ENCODE assay signal across 9 mouse cellular contexts in the genomic region with DNA sequence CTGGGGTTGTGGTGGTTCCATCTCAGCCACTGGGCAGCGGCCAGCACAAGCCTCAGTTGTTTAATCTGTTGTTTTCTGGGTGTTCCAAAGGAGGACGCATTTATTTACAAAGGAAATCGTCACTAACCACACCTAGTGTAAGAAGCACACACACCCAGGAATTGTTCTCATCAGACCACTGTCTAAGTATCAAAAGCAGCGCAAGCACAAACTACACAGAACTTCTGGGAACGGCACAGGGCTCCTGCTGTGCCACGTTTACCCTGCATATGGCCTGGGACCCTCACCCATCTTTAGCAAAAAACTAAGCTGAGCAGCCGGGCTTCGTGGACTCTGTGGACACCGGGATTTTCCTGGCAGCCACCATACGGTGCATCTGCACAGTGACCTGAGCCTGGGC. TPM values are rescaled to one million over a fixed set of nuclear protein-coding genes. Genes with fewer than 3 reads are reported as not detected.
A peak's percentile ranks its signal among the peaks of the same experiment; 100 is the strongest.
DNase-seq lines count a peak whose midpoint lies in the region; ATAC-seq and TF ChIP-seq lines count a peak whose summit lies in the region.
"Had no signal": no experiment of that assay in that cellular context is flagged by ENCODE, and none has a peak within 500 bp of the region (broad histone marks: within the 10 kb centered on the region; RNA-seq: fewer than 3 reads in every experiment).

No protein-coding gene starts in this region.

- peak; percentile 35 to 51 for DNase-seq in heart, adult 2 months
- no peak for DNase-seq in heart, postnatal 14 days
- no peak for DNase-seq in liver, postnatal 0 days
- no peak for DNase-seq in liver, embryonic 11.5 days (ENCODE audit: low spot score)
- no peak for DNase-seq in hindbrain, postnatal 0 days (ENCODE audit: low spot score)
- no peak for DNase-seq in frontal cortex, postnatal 14 days (ENCODE audit: low spot score in 2 of 2)
- DNase-seq: right cerebral cortex, adult 18-20 months had no signal

- H3K79me2 ChIP-seq in heart, adult 2 months (replicated peaks; ENCODE audit: control insufficient read depth, insufficient read depth, low read length): peaks cover 12% of the 10 kb centered on the region

- peaks cover 41% of the 10 kb centered on the region for H3K4me1 ChIP-seq in heart, adult 2 months (ENCODE audit: control insufficient read depth, insufficient read depth, low read length)
- peaks cover 53% of the 10 kb centered on the region for H3K4me1 ChIP-seq in liver, postnatal 0 days (ENCODE audit: insufficient read depth)
- H3K4me1 ChIP-seq in liver, embryonic 11.5 days (replicated peaks; ENCODE audit: control insufficient read depth, insufficient read depth, low read length): peaks cover 52% of the 10 kb centered on the region
- no peaks in the 10 kb centered on the region for H3K4me1 ChIP-seq in hindbrain, postnatal 0 days (ENCODE audit: insufficient read depth, low read length)
- peaks cover 6% of the 10 kb centered on the region; the same call in 1 of the 2 replicates for H3K4me1 ChIP-seq in olfactory bulb, adult 2 months (ENCODE audit: control insufficient read depth, insufficient read depth, low read length)

- TF ChIP-seq POLR2A in heart, adult 2 months (IDR thresholded peaks at IDR 0.05; ENCODE audit: insufficient read depth, low read depth, low read length): peak; percentile 65
- no peak for TF ChIP-seq POLR2A in olfactory bulb, adult 2 months (IDR thresholded peaks at IDR 0.05; ENCODE audit: insufficient read depth, low read depth, low read length)

- WGBS in heart, adult 2 months: 49% methylated on average over 10 of the region's 10 CpGs
- WGBS in liver, postnatal 0 days (ENCODE audit: insufficient replicate concordance): 56% methylated on average over 10 of the region's 10 CpGs
- 74% methylated on average over 10 of the region's 10 CpGs for WGBS in liver, embryonic 11.5 days
- 69% methylated on average over 10 of the region's 10 CpGs for WGBS in hindbrain, postnatal 0 days
- 76% methylated on average over 10 of the region's 10 CpGs for WGBS in olfactory bulb, adult 2 months

- no peaks in the 10 kb centered on the region for H3K36me3 ChIP-seq in heart, adult 2 months (ENCODE audit: control insufficient read depth, insufficient read depth, low read length)
- H3K36me3 ChIP-seq in liver, postnatal 0 days (replicated peaks; ENCODE audit: insufficient read depth, low read length): no peaks in the 10 kb centered on the region; the same call in 1 of the 2 replicates
- H3K36me3 ChIP-seq in liver, embryonic 11.5 days (ENCODE audit: control insufficient read depth, insufficient read depth, low read length): peaks cover 5% of the 10 kb centered on the region
- H3K36me3 ChIP-seq in hindbrain, postnatal 0 days (ENCODE audit: insufficient read depth, low read length): no peaks in the 10 kb centered on the region

- no peaks in the 10 kb centered on the region for H3K27me3 ChIP-seq in heart, adult 2 months (ENCODE audit: control insufficient read depth, insufficient read depth, low read length)
- no peaks in the 10 kb centered on the region for H3K27me3 ChIP-seq in liver, postnatal 0 days (ENCODE audit: insufficient read depth, low read length)
- H3K27me3 ChIP-seq in liver, embryonic 11.5 days (replicated peaks; ENCODE audit: control insufficient read depth, insufficient read depth, low read length): no peaks in the 10 kb centered on the region
- H3K27me3 ChIP-seq in hindbrain, postnatal 0 days (ENCODE audit: insufficient read depth, low read length): no peaks in the 10 kb centered on the region

- intact Hi-C loops in heart, adult 2 months (cut with DNase I): loop anchor here (2.0 kb wide), 2 partner anchors 16 to 28 kb away; no protein-coding TSS in a partner anchor
- intact Hi-C loops in heart, postnatal 14 days (cut with DNase I): loop anchor here (2.0 kb wide), 1 partner anchor 16 kb away; no protein-coding TSS in a partner anchor

- TF ChIP-seq CTCF in heart, adult 2 months (IDR thresholded peaks at IDR 0.05): no peak
- TF ChIP-seq CTCF in liver, postnatal 0 days (IDR thresholded peaks at IDR 0.05; ENCODE audit: low read depth): no peak
- no peak for TF ChIP-seq CTCF in hindbrain, postnatal 0 days (IDR thresholded peaks at IDR 0.05; ENCODE audit: low read depth)
- TF ChIP-seq CTCF in olfactory bulb, adult 2 months (IDR thresholded peaks at IDR 0.05; ENCODE audit: insufficient read depth, low read depth, low read length): no peak

- peak overlapping the region; percentile 30 for H3K4me3 ChIP-seq in heart, adult 2 months
- no peak overlapping the region for H3K4me3 ChIP-seq in liver, postnatal 0 days (ENCODE audit: low read depth, low read length)
- H3K4me3 ChIP-seq in liver, embryonic 11.5 days (ENCODE audit: low read depth, low read length): no peak overlapping the region
- no peak overlapping the region for H3K4me3 ChIP-seq in hindbrain, postnatal 0 days (ENCODE audit: low read length)
- H3K4me3 ChIP-seq in olfactory bulb, adult 2 months (ENCODE audit: insufficient read depth, low read depth, low read length): no peak overlapping the region

- peak overlapping the region; percentile 19; the same call in 1 of the 2 replicates for H3K9ac ChIP-seq in heart, adult 2 months (ENCODE audit: low read depth, low read length)
- H3K9ac ChIP-seq in liver, postnatal 0 days (replicated peaks): no peak overlapping the region
- no peak overlapping the region for H3K9ac ChIP-seq in liver, embryonic 11.5 days (ENCODE audit: low read depth, low read length)
- no peak overlapping the region for H3K9ac ChIP-seq in hindbrain, postnatal 0 days (replicated peaks; ENCODE audit: low read length)

- no peak for ATAC-seq in liver, postnatal 0 days
- ATAC-seq in liver, embryonic 11.5 days (replicated peaks; ENCODE audit: low FRiP score): no peak
- no peak for ATAC-seq in hindbrain, postnatal 0 days
- no peak for ATAC-seq in frontal cortex, adult (ENCODE audit: low TSS enrichment)

- H3K27ac ChIP-seq in heart, adult 2 months: peak overlapping the region; percentile 89
- H3K27ac ChIP-seq in liver, postnatal 0 days (ENCODE audit: low read depth): 0 out of 2 replicates have a peak overlapping the region, but pooled peaks have one; percentile 4
- no peak overlapping the region for H3K27ac ChIP-seq in liver, embryonic 11.5 days (ENCODE audit: low read depth, low read length)
- 0 out of 2 replicates have a peak overlapping the region, but pooled peaks have one; percentile 4 for H3K27ac ChIP-seq in hindbrain, postnatal 0 days
- H3K27ac ChIP-seq in olfactory bulb, adult 2 months (ENCODE audit: insufficient read depth, low read depth, low read length): 0 out of 2 replicates have a peak overlapping the region, but pooled peaks have one; percentile 8

- no peak overlapping the region for H3K4me2 ChIP-seq in liver, postnatal 0 days (ENCODE audit: low read depth, low read length)
- H3K4me2 ChIP-seq in liver, embryonic 11.5 days: no peak overlapping the region
- no peak overlapping the region for H3K4me2 ChIP-seq in hindbrain, postnatal 0 days (ENCODE audit: low read depth, low read length)

- no peak for TF ChIP-seq EP300 in heart, adult 2 months (IDR thresholded peaks at IDR 0.05; ENCODE audit: insufficient read depth, low read depth, low read length)
- TF ChIP-seq EP300 in liver, postnatal 0 days (IDR thresholded peaks at IDR 0.05; ENCODE audit: low read depth): no peak

- no peaks in the 10 kb centered on the region for H3K9me3 ChIP-seq in liver, postnatal 0 days (ENCODE audit: low read length)
- H3K9me3 ChIP-seq in liver, embryonic 11.5 days (ENCODE audit: control insufficient read depth, low read length): 0 out of 2 replicates have a peak, but pooled peaks cover 5% of the 10 kb centered on the region
- 0 out of 2 replicates have a peak, but pooled peaks cover 2% of the 10 kb centered on the region for H3K9me3 ChIP-seq in hindbrain, postnatal 0 days (ENCODE audit: low read length)

RNA-seq across cellular contexts. Expression of a gene that starts 17.8 kb away (rescaled TPM):
- total RNA-seq in heart, adult 2 months (2021): 10 to 100 TPM; 52.2 to 56.5 TPM
- polyA plus RNA-seq in heart, adult 2 months (2012; rRNA removed): 35.0 and 36.3 TPM in 2 replicates
- 10 to 100 TPM; 47.8 to 52.8 TPM for total RNA-seq in heart, postnatal 14 days (2021)
- polyA plus RNA-seq in liver, postnatal 0 days (2015; fragmentation: Nextera tagmentation; extraction: Ambion mirVana): 2.7 and 3.6 TPM in 2 replicates
- polyA plus RNA-seq in liver, embryonic 11.5 days (2014; fragmentation: Nextera tagmentation; extraction: Ambion mirVana): 5.4 and 6.3 TPM in 2 replicates
- 16.4 and 17.6 TPM in 2 replicates for total RNA-seq in hindbrain, postnatal 0 days (2014; rRNA removed)
- polyA plus RNA-seq in hindbrain, postnatal 0 days (2015; fragmentation: Nextera tagmentation; extraction: Ambion mirVana): 0.69 and 1.1 TPM in 2 replicates
- polyA plus RNA-seq in olfactory bulb, adult 2 months (2012; ENCODE audit: insufficient read depth, insufficient read length, low replicate concordance, missing spikeins): not detected in 2 replicates

RNA-seq across cellular contexts. Expression of a gene that starts 39.5 kb away (rescaled TPM):
- 1 to 10 TPM; 8.1 to 8.3 TPM for total RNA-seq in heart, adult 2 months (2021)
- 17.9 and 23.3 TPM in 2 replicates for polyA plus RNA-seq in heart, adult 2 months (2012; rRNA removed)
- 1 to 10 TPM; 8.9 TPM for total RNA-seq in heart, postnatal 14 days (2021)
- polyA plus RNA-seq in liver, postnatal 0 days (2015; fragmentation: Nextera tagmentation; extraction: Ambion mirVana): 48.2 and 52.7 TPM in 2 replicates
- polyA plus RNA-seq in liver, embryonic 11.5 days (2014; fragmentation: Nextera tagmentation; extraction: Ambion mirVana): 27.9 and 31.3 TPM in 2 replicates
- 57.7 and 60.8 TPM in 2 replicates for total RNA-seq in hindbrain, postnatal 0 days (2014; rRNA removed)
- polyA plus RNA-seq in hindbrain, postnatal 0 days (2015; fragmentation: Nextera tagmentation; extraction: Ambion mirVana): 33.3 and 37.2 TPM in 2 replicates
- polyA plus RNA-seq in olfactory bulb, adult 2 months (2012; ENCODE audit: insufficient read depth, insufficient read length, low replicate concordance, missing spikeins): not detected in 2 replicates

Comparison
In these comparisons a context has a peak if more than half of its experiments do, and no peak if none do; other contexts are left out.
1. DNase-seq: peak in heart, adult 2 months (2 of 2); none in heart, postnatal 14 days (0 of 2), liver, postnatal 0 days (single experiment), liver, embryonic 11.5 days (single experiment), hindbrain, postnatal 0 days (single experiment) and frontal cortex, postnatal 14 days (0 of 2).
2. RNA of a gene that starts 39.5 kb away (polyA plus RNA-seq): 48.2 to 52.7 TPM in liver, postnatal 0 days, 33.3 to 37.2 TPM in hindbrain, postnatal 0 days, 27.9 to 31.3 TPM in liver, embryonic 11.5 days and 17.9 to 23.3 TPM in heart, adult 2 months; not detected in olfactory bulb, adult 2 months; every median in the first group is over 10 times any median in the second.